Mouse (Mus musculus) C2C12 (cell line): ENCODE results near the gene Lipc.

Experiments used
- CTCF ChIP-seq: IDR thresholded peaks from one replicate; pipeline ENCODE4 v1.5.1; 2011; ENCODE audit not compliant: control insufficient read depth, insufficient read depth, insufficient read length
- MAX ChIP-seq: IDR thresholded peaks from one replicate; pipeline ENCODE4 v1.6.1; 2011; ENCODE audit warnings: mild to moderate bottlenecking, control low read depth
- USF1 ChIP-seq: IDR thresholded peaks from one replicate; pipeline ENCODE4 v1.6.1; 2011; ENCODE audit warnings: low read depth, mild to moderate bottlenecking, control low read depth, moderate library complexity

DNA sequence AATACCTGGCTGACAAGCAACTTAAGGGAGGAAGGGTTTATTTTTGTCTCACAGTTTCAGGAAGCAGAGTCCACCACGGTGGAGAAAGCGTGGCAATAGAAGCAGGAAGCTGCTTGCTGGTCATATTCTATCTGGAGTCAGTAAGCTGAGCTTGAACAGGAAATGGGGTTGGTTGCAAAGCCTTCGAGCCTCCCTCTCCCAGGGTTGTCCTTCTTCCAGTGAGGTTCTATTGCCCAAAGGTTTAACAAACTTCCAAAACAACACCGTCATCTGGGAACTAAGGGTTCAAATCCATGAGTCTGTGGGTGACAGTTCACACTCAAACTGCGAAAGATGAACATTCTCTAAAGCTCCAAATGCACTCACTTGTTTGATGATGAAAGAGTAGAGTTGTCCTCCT is 27.1 kb upstream of the Lipc start:
- TF ChIP-seq CTCF (no peak), MAX (no peak), USF1 (no peak)
